Mouse (Mus musculus) midbrain, postnatal 0 days (tissue): ENCODE results near the gene Armc5. TPM values are rescaled to one million over a fixed set of nuclear protein-coding genes. Genes with fewer than 3 reads are reported as not detected.

Source experiments
- ATAC-seq: fragments of 200-750 bp; cut with Nextera tagmentation; 2 replicates; pipeline ENCODE4 v1.8.0; 2017; ENCODE audit warnings: moderate number of reproducible peaks, mild to moderate bottlenecking, moderate TSS enrichment, moderate library complexity; ENCODE audit not compliant: low FRiP score
- DNase-seq: peaks from one replicate; pipeline ENCODE4 v3.0.0-alpha.2; 2015; ENCODE audit warnings: low spot score
- H3K27ac ChIP-seq: fragments of 300-500 bp; sonication (generic); 2 replicates; pipeline ENCODE4 v1.5.1; 2014; ENCODE audit warnings: low read depth, mild to moderate bottlenecking, low read length, mixed read lengths
- H3K27me3 ChIP-seq: fragments of 300-500 bp; sonication (generic); 2 replicates; pipeline ENCODE4 v1.6.1; 2014; ENCODE audit warnings: low read length, control low read depth, mixed read lengths; ENCODE audit not compliant: insufficient read depth
- H3K36me3 ChIP-seq: fragments of 300-500 bp; sonication (generic); 2 replicates; pipeline ENCODE4 v1.6.1; 2014; ENCODE audit warnings: low read length, control low read depth, mixed read lengths; ENCODE audit not compliant: insufficient read depth
- H3K4me1 ChIP-seq: fragments of 300-500 bp; sonication (generic); 2 replicates; pipeline ENCODE4 v1.6.1; 2014; ENCODE audit warnings: mild to moderate bottlenecking, control low read depth, antibody characterized with exemption, low read length, mixed read lengths; ENCODE audit not compliant: insufficient read depth
- H3K4me2 ChIP-seq: fragments of 300-500 bp; sonication (generic); 2 replicates; pipeline ENCODE4 v1.6.1; 2014; ENCODE audit warnings: low read depth, mild to moderate bottlenecking, low read length, mixed read lengths; ENCODE audit not compliant: poor library complexity, severe bottlenecking
- H3K4me3 ChIP-seq: fragments of 300-500 bp; sonication (generic); 2 replicates; pipeline ENCODE4 v1.5.1; 2014; ENCODE audit warnings: low read depth, mild to moderate bottlenecking, low read length, moderate library complexity
- H3K9ac ChIP-seq: fragments of 300-500 bp; sonication (generic); replicated peaks from 2 replicates; pipeline ENCODE4 v1.6.1; 2014; ENCODE audit warnings: mild to moderate bottlenecking, low read length, moderate library complexity, mixed read lengths; ENCODE audit not compliant: poor library complexity, severe bottlenecking
- H3K9me3 ChIP-seq: fragments of 300-500 bp; sonication (generic); 2 replicates; pipeline ENCODE4 v1.6.1; 2016; ENCODE audit warnings: low read length, control low read depth
- CTCF ChIP-seq: IDR thresholded peaks from 2 replicates; pipeline ENCODE4 v1.5.1; 2016; ENCODE audit warnings: antibody characterized with exemption, mild to moderate bottlenecking
- WGBS: fragments of 180-500 bp; shearing (Covaris S2); extraction: QIAGEN DNeasy Blood & Tissue Kit; methylation state at CpG from one replicate; pipeline ENCODE4 v1.1.7; 2014; 5-methylcytosine and 5-hydroxymethylcytosine counted together
- polyA plus RNA-seq: library from polyadenylated mRNA; unstranded; fragments of >200 nt; fragmentation: Nextera tagmentation; extraction: Ambion mirVana; gene quantifications from 2 replicates; pipeline ENCODE4 v1.2.1, GENCODE M21; 2015
- total RNA-seq: library from RNA; depleted of rRNA; stranded (reverse); fragments of >200 nt; gene quantifications from 2 replicates; pipeline ENCODE4 v1.2.3, GENCODE M21; 2014

Gene Armc5
- total and polyA plus RNA-seq, 2 experiments from 2014 or later: 15.2 to 19.9 TPM

- TF ChIP-seq CTCF: no peak
- no peaks in the 10 kb centered on the region for H3K9me3 ChIP-seq
- WGBS: 97% methylated on average over 9 of the region's 9 CpGs
- DNase-seq (no peak), ATAC-seq (no peak)
- no peaks in the 10 kb centered on the region for H3K4me1 ChIP-seq
- no peak overlapping the region for H3K9ac ChIP-seq
- no peak overlapping the region for H3K4me2 ChIP-seq
- no peaks in the 10 kb centered on the region for H3K27me3 ChIP-seq
- H3K36me3 ChIP-seq: peaks cover 28% of the 10 kb centered on the region
- H3K27ac ChIP-seq: no peak overlapping the region
- H3K4me3 ChIP-seq: no peak overlapping the region
Measured at GRCm38 (mm10) chr7:128271496-128271895, 34.4 kb downstream of the Armc5 start.

GRCm38 (mm10) chr7:128276051-128276450, 38.9 kb downstream of the Armc5 start:
- no peak for DNase-seq
- Histone ChIP-seq H3K4me3 (no peak overlapping the region), H3K4me2 (no peak overlapping the region), H3K9ac (no peak overlapping the region), H3K27ac (no peak overlapping the region), H3K9me3 (no peaks in the 10 kb centered on the region), H3K36me3 (peaks cover 40% of the 10 kb centered on the region), H3K27me3 (no peaks in the 10 kb centered on the region), H3K4me1 (no peaks in the 10 kb centered on the region)
- WGBS: 96% methylated on average over 6 of the region's 6 CpGs
- ATAC-seq: no peak
- no peak for TF ChIP-seq CTCF

- no peak overlapping the region for H3K4me3 ChIP-seq
- H3K9me3 ChIP-seq: no peaks in the 10 kb centered on the region
- no peak overlapping the region for H3K9ac ChIP-seq
- ATAC-seq (no peak), DNase-seq (no peak)
- peaks cover 29% of the 10 kb centered on the region for H3K36me3 ChIP-seq
- no peaks in the 10 kb centered on the region for H3K27me3 ChIP-seq
- H3K27ac ChIP-seq: no peak overlapping the region
- TF ChIP-seq CTCF: no peak
- H3K4me2 ChIP-seq: no peak overlapping the region
- no peaks in the 10 kb centered on the region for H3K4me1 ChIP-seq
- 80% methylated on average over 4 of the region's 4 CpGs for WGBS
Measured at GRCm38 (mm10) chr7:128279750-128280149, 42.6 kb downstream of the Armc5 start.

GRCm38 (mm10) chr7:128281765-128282164, 44.6 kb downstream of the Armc5 start:
- no peaks in the 10 kb centered on the region for H3K4me1 ChIP-seq
- H3K4me3 ChIP-seq: no peak overlapping the region
- no peaks in the 10 kb centered on the region for H3K27me3 ChIP-seq
- H3K9ac ChIP-seq: no peak overlapping the region
- no peak for DNase-seq
- 75% methylated on average over 11 of the region's 11 CpGs for WGBS
- peaks cover 21% of the 10 kb centered on the region for H3K36me3 ChIP-seq
- H3K27ac ChIP-seq: no peak overlapping the region
- no peak overlapping the region for H3K4me2 ChIP-seq
- no peak for TF ChIP-seq CTCF
- ATAC-seq: no peak
- H3K9me3 ChIP-seq: no peaks in the 10 kb centered on the region

GRCm38 (mm10) chr7:128282532-128283244, 45.5 kb downstream of the Armc5 start:
- Histone ChIP-seq H3K27me3 (no peaks in the 10 kb centered on the region), H3K9ac (no peak overlapping the region), H3K4me3 (no peak overlapping the region), H3K4me1 (no peaks in the 10 kb centered on the region), H3K27ac (no peak overlapping the region), H3K4me2 (no peak overlapping the region), H3K9me3 (no peaks in the 10 kb centered on the region), H3K36me3 (peaks cover 18% of the 10 kb centered on the region)
- ATAC-seq (no peak), DNase-seq (no peak)
- 17% methylated on average over 7 of the region's 7 CpGs for WGBS
- no peak for TF ChIP-seq CTCF

- no peak overlapping the region for H3K4me2 ChIP-seq
- no peak overlapping the region for H3K27ac ChIP-seq
- ATAC-seq (no peak), DNase-seq (no peak)
- no peak overlapping the region for H3K4me3 ChIP-seq
- H3K4me1 ChIP-seq: no peaks in the 10 kb centered on the region
- TF ChIP-seq CTCF: no peak
- 51% methylated on average over 5 of the region's 5 CpGs for WGBS
- H3K36me3 ChIP-seq: peaks cover 16% of the 10 kb centered on the region
- no peak overlapping the region for H3K9ac ChIP-seq
- H3K9me3 ChIP-seq: no peaks in the 10 kb centered on the region
- no peaks in the 10 kb centered on the region for H3K27me3 ChIP-seq
Measured at GRCm38 (mm10) chr7:128284047-128284446, 46.9 kb downstream of the Armc5 start.
